Mouse (Mus musculus) megakaryocyte, embryonic 14.5 days (primary cell): ENCODE results near the gene Btbd8.

Experiments used
- FLI1 ChIP-seq: IDR thresholded peaks from 2 replicates; pipeline ENCODE4 v1.6.1; 2012; ENCODE audit warnings: low read length, inconsistent platforms, mixed read lengths
- GATA1 ChIP-seq: IDR thresholded peaks from 3 replicates; pipeline ENCODE4 v1.6.1; 2012; ENCODE audit warnings: mixed read lengths, low read length, inconsistent platforms, borderline replicate concordance

DNA sequence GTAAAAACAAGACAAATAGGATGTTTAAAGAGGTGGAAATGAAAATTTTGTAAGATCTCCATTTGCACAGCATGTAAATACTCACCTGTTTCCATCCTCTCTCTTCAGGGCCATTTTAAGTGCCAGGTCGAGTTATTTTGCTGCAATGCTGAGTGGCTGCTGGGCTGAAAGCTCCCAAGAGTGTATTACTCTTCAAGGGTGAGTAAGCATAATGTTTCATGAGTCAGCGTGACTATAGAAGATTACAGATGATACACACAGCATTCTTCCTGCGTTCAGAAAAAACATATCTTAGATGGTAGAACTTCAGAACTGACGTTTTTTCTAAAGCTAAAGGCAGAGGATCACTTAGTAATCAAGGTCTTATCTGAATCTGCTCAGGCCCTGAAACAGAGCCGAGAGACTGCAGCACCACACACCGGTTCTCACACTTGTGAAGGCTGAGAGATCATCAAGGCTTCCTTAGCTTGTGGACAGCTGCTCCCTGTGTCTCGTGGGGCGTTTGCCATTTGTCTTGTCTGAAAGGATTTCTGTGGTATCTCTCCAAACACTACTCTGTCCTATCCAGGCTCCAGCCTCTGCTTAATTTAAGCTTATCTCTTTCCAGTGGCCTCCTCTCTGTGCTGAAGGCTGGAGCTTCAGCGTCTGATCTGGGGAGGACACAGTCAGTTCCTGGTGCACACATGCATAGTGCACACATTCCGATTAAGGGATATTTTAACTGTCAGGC lies 33.0 kb downstream of the Btbd8 start:
- no peak for TF ChIP-seq GATA1
- TF ChIP-seq FLI1, result no peak
